Mouse (Mus musculus): Measurements from ENCODE around the gene Snta1. TPM values are rescaled to one million over a fixed set of nuclear protein-coding genes. Genes with fewer than 3 reads are reported as not detected.
A peak's percentile ranks its signal among the peaks of the same experiment; 100 is the strongest.

The Snta1 gene
- polyA plus RNA-seq, 1 experiment from 2014 or later, result 3.4 TPM

- Histone ChIP-seq H3K9ac (ENCODE audit: low read depth, low read length) (peak overlapping the region; percentile 95), H3K4me2 (ENCODE audit: low read depth, low read length) (peak overlapping the region; percentile 83), H3K4me1 (ENCODE audit: control insufficient read depth, low read depth, low read length) (peaks cover 19% of the 10 kb centered on the region), H3K36me3 (ENCODE audit: control insufficient read depth, insufficient read depth) (no peaks in the 10 kb centered on the region), H3K9me3 (replicated peaks; ENCODE audit: control insufficient read depth, low read length) (no peaks in the 10 kb centered on the region), H3K4me3 (ENCODE audit: low read depth, low read length) (peak overlapping the region; percentile 82), H3K27ac (ENCODE audit: low read length) (peak overlapping the region; percentile 84), H3K27me3 (ENCODE audit: control insufficient read depth, insufficient read depth, low read depth, low read length) (no peaks in the 10 kb centered on the region)
- ATAC-seq (ENCODE audit: low read depth), result no peak
- 14% methylated on average over 7 of the region's 7 CpGs for WGBS (ENCODE audit: insufficient replicate concordance)
These were observed 29.3 kb upstream of the Snta1 start for GRCm38 (mm10) chr2:154437191-154437527.

- H3K4me1 ChIP-seq (ENCODE audit: control insufficient read depth, low read depth, low read length), result peaks cover 19% of the 10 kb centered on the region
- H3K9me3 ChIP-seq (replicated peaks; ENCODE audit: control insufficient read depth, low read length), result no peaks in the 10 kb centered on the region
- peak within 1 kb of the TSS; percentile 95 for H3K9ac ChIP-seq (ENCODE audit: low read depth, low read length)
- H3K4me2 ChIP-seq (ENCODE audit: low read depth, low read length), result peak within 1 kb of the TSS; percentile 83
- WGBS (ENCODE audit: insufficient replicate concordance), result under 1% methylated on average over 60 of the region's 70 CpGs
- no peaks in the 10 kb centered on the region for H3K27me3 ChIP-seq (ENCODE audit: control insufficient read depth, insufficient read depth, low read depth, low read length)
- no peaks in the 10 kb centered on the region for H3K36me3 ChIP-seq (ENCODE audit: control insufficient read depth, insufficient read depth)
- peak; percentile 49 for ATAC-seq (ENCODE audit: low read depth)
- peak within 1 kb of the TSS; percentile 82 for H3K4me3 ChIP-seq (ENCODE audit: low read depth, low read length)
- H3K27ac ChIP-seq (ENCODE audit: low read length), result peak within 1 kb of the TSS; percentile 84
These were observed 28.7 kb upstream of the Snta1 start, which contains the start of gene Cbfa2t2 for GRCm38 (mm10) chr2:154436458-154437190. TSS of gene Cbfa2t2 (plus strand) at chr2:154436481.

- Histone ChIP-seq H3K27me3 (ENCODE audit: control insufficient read depth, insufficient read depth, low read depth, low read length) (no peaks in the 10 kb centered on the region), H3K4me2 (ENCODE audit: low read depth, low read length) (peak overlapping the region; percentile 83), H3K27ac (ENCODE audit: low read length) (peak overlapping the region; percentile 28; the same call in 1 of the 2 replicates), H3K9ac (ENCODE audit: low read depth, low read length) (peak overlapping the region; percentile 95), H3K4me1 (ENCODE audit: control insufficient read depth, low read depth, low read length) (peaks cover 19% of the 10 kb centered on the region), H3K4me3 (ENCODE audit: low read depth, low read length) (peak overlapping the region; percentile 82), H3K9me3 (replicated peaks; ENCODE audit: control insufficient read depth, low read length) (no peaks in the 10 kb centered on the region), H3K36me3 (ENCODE audit: control insufficient read depth, insufficient read depth) (no peaks in the 10 kb centered on the region)
- peak; percentile 99 for ATAC-seq (ENCODE audit: low read depth)
- under 1% methylated on average over 25 of the region's 44 CpGs for WGBS (ENCODE audit: insufficient replicate concordance)
These were observed 28.2 kb upstream of the Snta1 start for GRCm38 (mm10) chr2:154436076-154436457.

GRCm38 (mm10) chr2:154434690-154435089 is 26.8 kb upstream of the Snta1 start:
- Histone ChIP-seq H3K9me3 (replicated peaks; ENCODE audit: control insufficient read depth, low read length) (no peaks in the 10 kb centered on the region), H3K27ac (ENCODE audit: low read length) (peak overlapping the region; percentile 28), H3K4me1 (ENCODE audit: control insufficient read depth, low read depth, low read length) (peaks cover 19% of the 10 kb centered on the region), H3K36me3 (ENCODE audit: control insufficient read depth, insufficient read depth) (no peaks in the 10 kb centered on the region), H3K4me3 (ENCODE audit: low read depth, low read length) (no peak overlapping the region), H3K27me3 (ENCODE audit: control insufficient read depth, insufficient read depth, low read depth, low read length) (no peaks in the 10 kb centered on the region), H3K9ac (ENCODE audit: low read depth, low read length) (no peak overlapping the region), H3K4me2 (ENCODE audit: low read depth, low read length) (no peak overlapping the region)
- WGBS (ENCODE audit: insufficient replicate concordance), result 82% methylated on average over 7 of the region's 7 CpGs
- no peak for ATAC-seq (ENCODE audit: low read depth)

GRCm38 (mm10) chr2:154433391-154433790 is 25.5 kb upstream of the Snta1 start:
- 69% methylated on average over 3 of the region's 3 CpGs for WGBS (ENCODE audit: insufficient replicate concordance)

GRCm38 (mm10) chr2:154432696-154433095 is 24.8 kb upstream of the Snta1 start:
- Histone ChIP-seq H3K27ac (ENCODE audit: low read length) (no peak overlapping the region), H3K36me3 (ENCODE audit: control insufficient read depth, insufficient read depth) (no peaks in the 10 kb centered on the region)
- no peak for ATAC-seq (ENCODE audit: low read depth)

More at GRCm38 (mm10) chr2:154433391-154433790, 25.5 kb upstream of the Snta1 start:
- no peaks in the 10 kb centered on the region for H3K27me3 ChIP-seq (ENCODE audit: control insufficient read depth, insufficient read depth, low read depth, low read length)
- H3K4me2 ChIP-seq (ENCODE audit: low read depth, low read length), result no peak overlapping the region
- H3K9me3 ChIP-seq (replicated peaks; ENCODE audit: control insufficient read depth, low read length), result no peaks in the 10 kb centered on the region
- ATAC-seq (ENCODE audit: low read depth), result no peak
- H3K4me1 ChIP-seq (ENCODE audit: control insufficient read depth, low read depth, low read length), result peaks cover 17% of the 10 kb centered on the region
- no peak overlapping the region for H3K4me3 ChIP-seq (ENCODE audit: low read depth, low read length)
- no peak overlapping the region for H3K9ac ChIP-seq (ENCODE audit: low read depth, low read length)
- no peak overlapping the region for H3K27ac ChIP-seq (ENCODE audit: low read length)
- H3K36me3 ChIP-seq (ENCODE audit: control insufficient read depth, insufficient read depth), result no peaks in the 10 kb centered on the region

GRCm38 (mm10) chr2:154430566-154430965 is 22.7 kb upstream of the Snta1 start:
- 89% methylated on average over 2 of the region's 2 CpGs for WGBS (ENCODE audit: insufficient replicate concordance)
- Histone ChIP-seq H3K9ac (ENCODE audit: low read depth, low read length) (no peak overlapping the region), H3K4me1 (ENCODE audit: control insufficient read depth, low read depth, low read length) (peaks cover 6% of the 10 kb centered on the region), H3K36me3 (ENCODE audit: control insufficient read depth, insufficient read depth) (no peaks in the 10 kb centered on the region), H3K27me3 (ENCODE audit: control insufficient read depth, insufficient read depth, low read depth, low read length) (peaks cover 11% of the 10 kb centered on the region), H3K9me3 (replicated peaks; ENCODE audit: control insufficient read depth, low read length) (no peaks in the 10 kb centered on the region), H3K4me3 (ENCODE audit: low read depth, low read length) (no peak overlapping the region), H3K27ac (ENCODE audit: low read length) (no peak overlapping the region), H3K4me2 (ENCODE audit: low read depth, low read length) (no peak overlapping the region)
- no peak for ATAC-seq (ENCODE audit: low read depth)

More at GRCm38 (mm10) chr2:154432696-154433095, 24.8 kb upstream of the Snta1 start:
- Histone ChIP-seq H3K4me3 (ENCODE audit: low read depth, low read length) (no peak overlapping the region), H3K4me2 (ENCODE audit: low read depth, low read length) (no peak overlapping the region), H3K27me3 (ENCODE audit: control insufficient read depth, insufficient read depth, low read depth, low read length) (peaks cover 5% of the 10 kb centered on the region; the same call in 1 of the 2 replicates), H3K4me1 (ENCODE audit: control insufficient read depth, low read depth, low read length) (peaks cover 12% of the 10 kb centered on the region), H3K9me3 (replicated peaks; ENCODE audit: control insufficient read depth, low read length) (no peaks in the 10 kb centered on the region), H3K9ac (ENCODE audit: low read depth, low read length) (no peak overlapping the region)
- 34% methylated on average over 2 of the region's 2 CpGs for WGBS (ENCODE audit: insufficient replicate concordance)

GRCm38 (mm10) chr2:154427853-154428360 is 20.0 kb upstream of the Snta1 start:
- Histone ChIP-seq H3K9me3 (replicated peaks; ENCODE audit: control insufficient read depth, low read length) (no peaks in the 10 kb centered on the region; the same call in 1 of the 2 replicates), H3K27ac (ENCODE audit: low read length) (no peak overlapping the region), H3K4me1 (ENCODE audit: control insufficient read depth, low read depth, low read length) (no peaks in the 10 kb centered on the region; the same call in 1 of the 2 replicates), H3K4me3 (ENCODE audit: low read depth, low read length) (no peak overlapping the region), H3K27me3 (ENCODE audit: control insufficient read depth, insufficient read depth, low read depth, low read length) (peaks cover 11% of the 10 kb centered on the region), H3K4me2 (ENCODE audit: low read depth, low read length) (peak overlapping the region; percentile 35; the same call in 1 of the 2 replicates), H3K36me3 (ENCODE audit: control insufficient read depth, insufficient read depth) (no peaks in the 10 kb centered on the region), H3K9ac (ENCODE audit: low read depth, low read length) (no peak overlapping the region)
- no peak for ATAC-seq (ENCODE audit: low read depth)
- 48% methylated on average over 17 of the region's 17 CpGs for WGBS (ENCODE audit: insufficient replicate concordance)
